Mouse (Mus musculus) fibroblast of lung, adult 2 months (primary cell): ENCODE data around the gene P3h2.
A peak's percentile ranks its signal among the peaks of the same experiment; 100 is the strongest.

Source experiments
- DNase-seq: peaks from one replicate; pipeline ENCODE4 v3.0.0-alpha.2; 2011; ENCODE audit warnings: low read depth

The P3h2 gene

GRCm38 (mm10) chr16:25979037-25979436 lies 126.5 kb downstream of the P3h2 start:
- no peak for DNase-seq

GRCm38 (mm10) chr16:25977210-25977609 lies 128.4 kb downstream of the P3h2 start:
- peak; percentile 18 for DNase-seq

- DNase-seq = no peak
Observed at GRCm38 (mm10) chr16:25971285-25971684, 134.3 kb downstream of the P3h2 start.

- DNase-seq = no peak
Observed at GRCm38 (mm10) chr16:25970720-25971119, 134.9 kb downstream of the P3h2 start.

- DNase-seq = no peak
Observed at GRCm38 (mm10) chr16:25970193-25970592, 135.4 kb downstream of the P3h2 start.

- peak; percentile 40 for DNase-seq
Observed at GRCm38 (mm10) chr16:25967297-25967696, 138.3 kb downstream of the P3h2 start.

- DNase-seq = peak; percentile 36
Observed at GRCm38 (mm10) chr16:25963856-25964255, 141.7 kb downstream of the P3h2 start.

GRCm38 (mm10) chr16:25960345-25960744 lies 145.2 kb downstream of the P3h2 start:
- no peak for DNase-seq

- no peak for DNase-seq
Observed at GRCm38 (mm10) chr16:25959929-25960328, 145.7 kb downstream of the P3h2 start.

- no peak for DNase-seq
Observed at GRCm38 (mm10) chr16:25958650-25959238, 146.8 kb downstream of the P3h2 start.

GRCm38 (mm10) chr16:25958213-25958612 lies 147.4 kb downstream of the P3h2 start:
- no peak for DNase-seq

GRCm38 (mm10) chr16:25956831-25957230 lies 148.8 kb downstream of the P3h2 start:
- DNase-seq = no peak

- no peak for DNase-seq
Observed at GRCm38 (mm10) chr16:25954614-25955013, 151.0 kb downstream of the P3h2 start.

GRCm38 (mm10) chr16:25953359-25953758 lies 152.2 kb downstream of the P3h2 start:
- DNase-seq = no peak

- no peak for DNase-seq
Observed at GRCm38 (mm10) chr16:25952005-25952404, 153.6 kb downstream of the P3h2 start.

- DNase-seq = no peak
Observed at GRCm38 (mm10) chr16:25948067-25948466, 157.5 kb downstream of the P3h2 start.

GRCm38 (mm10) chr16:25945151-25945955 lies 160.2 kb downstream of the P3h2 start:
- DNase-seq = no peak

GRCm38 (mm10) chr16:25942261-25942660 lies 163.3 kb downstream of the P3h2 start:
- DNase-seq = peak; percentile 60

- DNase-seq = no peak
Observed at GRCm38 (mm10) chr16:25934181-25934580, 171.4 kb downstream of the P3h2 start.

GRCm38 (mm10) chr16:25912185-25912584 lies 193.4 kb downstream of the P3h2 start:
- no peak for DNase-seq
